Mouse (Mus musculus) hindbrain, embryonic 15.5 days (tissue): ENCODE data around the gene Syt5. TPM values are rescaled to one million over a fixed set of nuclear protein-coding genes. Genes with fewer than 3 reads are reported as not detected.
"Not testable (repeated sequence)": the region's sequence is repeated elsewhere in the genome, so short reads cannot be mapped to it uniquely, and the experiment has no call there.

Experiments used
- ATAC-seq: fragments of 200-750 bp; cut with Nextera tagmentation; 2 replicates; pipeline ENCODE4 v1.8.0; 2017; ENCODE audit warnings: low read depth, moderate number of reproducible peaks, moderate TSS enrichment; ENCODE audit not compliant: low FRiP score
- H3K27ac ChIP-seq: fragments of 300-500 bp; sonication (generic); replicated peaks from 2 replicates; pipeline ENCODE4 v1.5.1; 2015; ENCODE audit warnings: mild to moderate bottlenecking, inconsistent platforms
- H3K27me3 ChIP-seq: fragments of 300-500 bp; sonication (generic); 2 replicates; pipeline ENCODE4 v1.6.1; 2015; ENCODE audit warnings: control low read depth, inconsistent platforms
- H3K36me3 ChIP-seq: fragments of 300-500 bp; sonication (generic); 2 replicates; pipeline ENCODE4 v1.6.1; 2015; ENCODE audit warnings: control low read depth, inconsistent platforms
- H3K4me1 ChIP-seq: fragments of 300-500 bp; sonication (generic); replicated peaks from 2 replicates; pipeline ENCODE4 v1.6.1; 2015; ENCODE audit warnings: control low read depth, inconsistent platforms
- H3K4me2 ChIP-seq: fragments of 300-500 bp; sonication (generic); 2 replicates; pipeline ENCODE4 v1.6.1; 2015; ENCODE audit warnings: moderate library complexity, mild to moderate bottlenecking, inconsistent platforms
- H3K4me3 ChIP-seq: fragments of 300-500 bp; sonication (generic); 2 replicates; pipeline ENCODE4 v1.5.1; 2015; ENCODE audit warnings: mild to moderate bottlenecking, inconsistent platforms
- H3K9ac ChIP-seq: fragments of 300-500 bp; sonication (generic); 2 replicates; pipeline ENCODE4 v1.6.1; 2015; ENCODE audit warnings: inconsistent platforms
- H3K9me3 ChIP-seq: fragments of 300-500 bp; sonication (generic); 2 replicates; pipeline ENCODE4 v1.6.1; 2016; ENCODE audit warnings: control low read depth, inconsistent platforms
- WGBS: fragments of 180-500 bp; shearing (Covaris S2); methylation state at CpG from one replicate; pipeline ENCODE4 v1.1.7; 2015; 5-methylcytosine and 5-hydroxymethylcytosine counted together
- polyA plus RNA-seq: library from polyadenylated mRNA; unstranded; fragments of >200 nt; fragmentation: Nextera tagmentation; extraction: Ambion mirVana; gene quantifications from 2 replicates; pipeline ENCODE4 v1.2.1, GENCODE M21; 2015

Syt5 gene
- polyA plus RNA-seq, 1 experiment from 2014 or later = 117 TPM

DNA sequence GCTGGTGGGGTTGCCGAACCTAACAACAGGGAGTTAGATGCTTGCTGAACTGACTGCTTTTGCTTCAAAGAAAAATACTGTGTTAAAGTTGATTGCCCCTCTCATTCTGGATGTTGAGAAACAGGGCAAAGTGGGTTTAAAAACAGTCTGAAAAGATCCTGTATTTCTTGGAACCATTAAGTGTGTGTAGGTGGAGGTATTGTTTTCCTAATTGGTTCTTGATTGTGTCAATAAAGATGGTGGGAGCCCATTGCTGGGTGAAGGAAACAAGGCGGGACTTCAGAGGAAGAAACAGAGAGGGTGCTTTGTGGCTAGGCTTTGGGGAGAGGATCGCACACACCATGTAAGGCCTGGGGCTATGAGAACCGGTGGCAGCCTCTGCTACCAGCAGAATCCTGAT is 10.2 kb downstream of the Syt5 start:
- Histone ChIP-seq H3K4me3 (no peak overlapping the region), H3K9ac (no peak overlapping the region), H3K27ac (no peak overlapping the region), H3K36me3 (peaks cover 19% of the 10 kb centered on the region), H3K9me3 (no peaks in the 10 kb centered on the region), H3K4me2 (no peak overlapping the region), H3K27me3 (0 out of 2 replicates have a peak, but pooled peaks cover 1% of the 10 kb centered on the region), H3K4me1 (no peaks in the 10 kb centered on the region)
- WGBS = 59% methylated on average over 4 of the region's 4 CpGs
- no peak for ATAC-seq

DNA sequence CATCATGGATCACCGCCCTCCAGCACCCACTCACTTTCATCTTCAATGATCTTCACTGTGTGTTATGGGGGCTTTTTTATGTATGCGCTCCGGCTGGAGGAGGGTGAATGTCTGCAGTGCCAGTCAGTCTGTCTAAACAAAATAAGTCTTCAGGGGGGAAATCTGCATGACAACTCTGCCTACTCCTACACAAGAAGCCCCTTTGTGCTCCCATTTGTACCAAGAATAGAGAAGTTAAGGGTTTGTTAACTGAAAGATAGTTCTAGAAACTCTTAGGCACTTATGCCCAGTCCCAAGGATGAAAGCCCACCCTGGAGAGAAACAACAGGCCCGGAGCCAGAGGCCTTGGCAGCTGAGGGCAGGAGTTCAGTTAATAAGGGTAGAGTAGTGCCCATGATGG is 11.0 kb downstream of the Syt5 start:
- ATAC-seq = no peak

DNA sequence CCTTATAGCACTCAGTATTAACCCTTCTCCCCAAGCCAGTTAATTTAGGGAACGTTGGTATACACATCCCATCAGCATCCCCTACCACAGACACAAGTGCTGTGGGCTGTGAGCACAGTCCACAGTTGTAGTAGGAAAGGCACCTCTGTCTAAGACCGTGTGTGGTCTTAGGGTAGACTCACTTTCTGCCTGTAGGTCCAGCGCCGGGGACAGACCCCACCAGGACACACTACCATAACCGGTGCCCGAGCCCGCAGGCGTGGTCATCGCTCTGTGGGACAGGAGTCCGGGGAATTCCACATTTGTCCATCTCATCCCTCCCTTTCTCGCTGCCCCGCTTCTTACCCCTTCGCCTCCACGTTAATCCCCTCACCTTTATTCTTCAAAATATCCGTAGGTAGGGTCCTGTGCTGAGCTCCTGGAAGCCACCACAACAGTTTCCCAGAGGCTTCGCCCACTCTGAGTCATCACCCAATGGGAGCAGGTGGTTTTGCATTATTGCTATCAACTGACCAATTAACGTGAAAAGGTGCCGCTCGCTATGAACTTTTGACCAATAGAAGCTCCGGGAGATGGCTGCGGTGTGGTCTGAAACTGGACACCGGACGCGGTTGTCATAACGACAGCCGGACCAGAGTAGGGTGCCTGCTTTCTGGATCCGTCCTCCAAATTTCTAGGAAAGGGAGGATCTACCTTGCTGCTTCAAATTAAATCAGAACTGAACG is 15.2 kb downstream of the Syt5 start, which contains the start of gene Dnaaf3:
Gene Dnaaf3 (minus strand): TSS at position 449 of the 725 bp plus-strand sequence.
- no peaks in the 10 kb centered on the region for H3K9me3 ChIP-seq
- H3K27ac ChIP-seq = no peak within 1 kb of the TSS
- peak within 1 kb of the TSS; percentile 29 for H3K4me3 ChIP-seq
- H3K4me2 ChIP-seq = peak within 1 kb of the TSS; percentile 47
- peaks cover 10% of the 10 kb centered on the region; the same call in 1 of the 2 replicates for H3K27me3 ChIP-seq
- WGBS = 4% methylated on average over 28 of the region's 28 CpGs
- ATAC-seq = peak; percentile 79
- peaks cover 5% of the 10 kb centered on the region; the same call in 1 of the 2 replicates for H3K4me1 ChIP-seq
- H3K9ac ChIP-seq = no peak within 1 kb of the TSS
- no peaks in the 10 kb centered on the region for H3K36me3 ChIP-seq

More for the DNA sequence above, 11.0 kb downstream of the Syt5 start:
- Histone ChIP-seq H3K36me3 (peaks cover 18% of the 10 kb centered on the region), H3K4me3 (no peak overlapping the region), H3K27ac (no peak overlapping the region), H3K27me3 (peaks cover 7% of the 10 kb centered on the region; the same call in 1 of the 2 replicates), H3K4me2 (no peak overlapping the region), H3K4me1 (no peaks in the 10 kb centered on the region), H3K9me3 (no peaks in the 10 kb centered on the region), H3K9ac (no peak overlapping the region)
- 72% methylated on average over 4 of the region's 4 CpGs for WGBS

DNA sequence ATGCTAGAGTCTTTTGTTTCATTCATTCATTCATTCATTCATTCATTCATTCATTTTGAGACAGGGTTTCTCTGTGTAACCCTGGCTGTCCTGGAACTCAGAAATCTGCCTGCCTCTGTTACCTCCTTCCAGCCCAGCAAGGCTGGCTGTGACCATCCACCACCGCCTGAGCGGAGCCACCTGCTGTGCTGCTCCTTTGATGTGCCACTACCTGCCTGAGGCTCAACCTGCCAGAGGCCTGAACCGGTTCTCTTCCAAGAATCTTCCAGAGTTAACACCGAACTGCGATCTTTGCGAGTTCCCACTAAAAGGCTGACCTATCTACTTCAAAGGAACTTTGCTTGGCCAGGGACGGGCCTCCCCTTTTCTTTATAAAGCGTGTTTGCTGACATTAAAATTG is 17.2 kb downstream of the Syt5 start:
- Histone ChIP-seq H3K27me3 (peaks cover 10% of the 10 kb centered on the region; the same call in 1 of the 2 replicates), H3K4me1 (peaks cover 18% of the 10 kb centered on the region)
- not testable (repeated sequence) for H3K36me3 ChIP-seq, H3K9ac ChIP-seq, H3K27ac ChIP-seq, H3K4me2 ChIP-seq, H3K9me3 ChIP-seq, ATAC-seq, H3K4me3 ChIP-seq
- WGBS = 55% methylated on average over 8 of the region's 8 CpGs

DNA sequence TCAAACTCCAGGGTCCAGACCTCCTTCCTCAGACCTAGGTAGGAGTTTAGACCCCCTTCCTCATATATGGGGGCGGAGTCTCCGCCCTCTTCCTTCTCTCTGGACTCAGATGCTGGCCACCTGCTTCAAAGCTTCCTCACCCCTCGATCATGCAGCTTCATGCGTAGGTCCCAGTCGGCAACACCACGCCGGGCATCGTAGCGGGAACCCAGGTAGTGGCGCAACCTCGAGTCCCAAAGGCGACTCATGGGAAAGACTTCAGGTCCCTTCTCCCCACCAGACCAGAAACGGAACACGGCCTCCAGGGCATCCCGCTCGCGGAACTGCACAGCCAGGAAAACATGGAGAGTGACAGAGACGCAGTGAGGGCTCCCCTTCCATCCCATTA is 20.0 kb downstream of the Syt5 start:
- H3K27ac ChIP-seq = no peak overlapping the region
- no peaks in the 10 kb centered on the region for H3K9me3 ChIP-seq
- H3K36me3 ChIP-seq = no peaks in the 10 kb centered on the region
- 0 out of 2 replicates have a peak, but pooled peaks have one; percentile 1 for ATAC-seq
- peak overlapping the region; percentile 37 for H3K4me3 ChIP-seq
- peak overlapping the region; percentile 72 for H3K4me2 ChIP-seq
- H3K4me1 ChIP-seq = peaks cover 18% of the 10 kb centered on the region
- no peak overlapping the region for H3K9ac ChIP-seq
- 44% methylated on average over 18 of the region's 18 CpGs for WGBS
- H3K27me3 ChIP-seq = peaks cover 10% of the 10 kb centered on the region; the same call in 1 of the 2 replicates

DNA sequence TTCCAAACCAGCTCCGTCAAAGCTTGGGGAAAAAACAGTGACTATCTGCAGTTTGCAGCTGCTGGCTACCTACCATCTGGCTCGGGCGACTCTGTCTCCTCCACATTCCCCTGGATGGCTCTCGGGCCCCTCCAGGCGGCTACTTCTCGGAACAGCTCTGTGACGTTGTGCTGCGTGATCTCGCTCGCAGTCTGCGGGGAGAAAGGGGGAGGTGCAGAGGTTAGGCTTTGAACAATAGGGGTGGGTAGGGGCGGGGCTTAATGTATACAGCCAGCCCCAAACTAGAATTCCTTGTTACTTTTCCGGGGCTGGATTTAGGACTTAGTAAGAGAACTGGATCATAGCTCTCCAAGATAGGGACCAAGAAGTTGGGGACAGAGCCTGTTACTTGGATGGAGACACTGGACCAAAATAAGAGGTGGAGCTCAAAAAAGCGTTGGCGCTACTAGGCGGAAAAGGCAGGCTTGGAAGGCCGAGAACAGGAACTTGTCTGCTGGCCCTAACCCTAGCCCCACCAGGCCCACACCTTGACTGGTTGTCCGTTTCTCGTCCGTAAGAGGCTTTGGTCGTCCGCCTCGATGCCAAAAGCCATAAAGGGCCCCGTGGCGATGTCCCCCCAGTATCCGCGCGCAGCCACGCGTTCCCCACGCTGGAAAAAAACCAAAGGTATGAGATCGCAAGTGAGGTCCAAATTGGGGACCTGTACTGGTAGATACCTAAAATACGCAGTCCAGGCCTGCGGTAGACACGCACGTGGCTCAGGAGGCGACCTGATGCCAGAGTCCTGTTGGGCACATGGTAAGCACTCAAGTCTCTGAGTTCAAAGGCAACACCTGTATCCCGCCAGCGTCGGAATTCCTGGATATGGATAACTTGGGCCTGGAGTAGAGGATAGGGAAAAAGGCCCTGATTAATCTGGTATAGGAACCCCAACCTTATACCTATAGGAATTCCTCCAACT is 20.7 kb downstream of the Syt5 start:
- Histone ChIP-seq H3K4me1 (peaks cover 18% of the 10 kb centered on the region), H3K4me3 (peak overlapping the region; percentile 37), H3K36me3 (no peaks in the 10 kb centered on the region), H3K4me2 (peak overlapping the region; percentile 72), H3K9ac (peak overlapping the region; percentile 45), H3K27ac (peak overlapping the region; percentile 53), H3K27me3 (peaks cover 7% of the 10 kb centered on the region), H3K9me3 (no peaks in the 10 kb centered on the region)
- WGBS = 25% methylated on average over 40 of the region's 40 CpGs
- peak; percentile 93 for ATAC-seq

DNA sequence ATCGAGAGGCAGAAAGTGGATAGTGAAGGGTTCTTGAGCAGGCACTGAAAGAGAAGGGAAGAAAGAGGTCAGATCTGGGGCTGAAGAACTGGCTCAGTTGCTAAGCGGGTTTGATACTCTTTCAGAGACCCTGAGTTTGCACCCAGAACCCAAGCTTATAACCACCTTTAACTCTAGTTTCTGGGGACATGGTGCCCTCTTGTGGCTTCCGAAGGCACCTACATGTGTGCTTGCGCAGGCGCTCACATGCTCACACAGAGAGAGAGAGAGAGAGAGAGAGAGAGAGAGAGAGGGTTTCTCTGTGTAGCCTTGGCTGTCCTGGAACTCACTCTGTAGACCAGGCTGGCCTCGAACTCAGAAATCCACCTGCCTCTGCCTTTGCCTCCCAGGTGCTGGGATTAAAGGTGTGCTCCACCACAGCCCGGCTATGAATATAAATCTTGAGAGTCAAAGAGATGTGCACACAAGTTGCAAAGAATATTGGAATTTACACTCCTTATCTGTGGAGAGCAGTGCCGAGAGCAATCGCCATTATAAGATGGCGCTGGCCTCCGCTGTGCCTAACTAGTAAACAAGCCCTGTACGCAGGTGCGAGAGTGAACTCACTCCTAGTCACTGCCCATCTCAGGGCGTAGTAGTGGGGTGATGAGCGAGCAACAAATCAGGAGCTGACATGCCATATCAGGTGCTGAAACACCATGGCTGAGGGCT is 23.0 kb downstream of the Syt5 start, which contains the start of gene Tnni3:
Gene Tnni3 (minus strand): TSS at position 18 of the 711 bp plus-strand sequence.
- 75% methylated on average over 15 of the region's 15 CpGs for WGBS
- H3K27me3 ChIP-seq = peaks cover 13% of the 10 kb centered on the region

DNA sequence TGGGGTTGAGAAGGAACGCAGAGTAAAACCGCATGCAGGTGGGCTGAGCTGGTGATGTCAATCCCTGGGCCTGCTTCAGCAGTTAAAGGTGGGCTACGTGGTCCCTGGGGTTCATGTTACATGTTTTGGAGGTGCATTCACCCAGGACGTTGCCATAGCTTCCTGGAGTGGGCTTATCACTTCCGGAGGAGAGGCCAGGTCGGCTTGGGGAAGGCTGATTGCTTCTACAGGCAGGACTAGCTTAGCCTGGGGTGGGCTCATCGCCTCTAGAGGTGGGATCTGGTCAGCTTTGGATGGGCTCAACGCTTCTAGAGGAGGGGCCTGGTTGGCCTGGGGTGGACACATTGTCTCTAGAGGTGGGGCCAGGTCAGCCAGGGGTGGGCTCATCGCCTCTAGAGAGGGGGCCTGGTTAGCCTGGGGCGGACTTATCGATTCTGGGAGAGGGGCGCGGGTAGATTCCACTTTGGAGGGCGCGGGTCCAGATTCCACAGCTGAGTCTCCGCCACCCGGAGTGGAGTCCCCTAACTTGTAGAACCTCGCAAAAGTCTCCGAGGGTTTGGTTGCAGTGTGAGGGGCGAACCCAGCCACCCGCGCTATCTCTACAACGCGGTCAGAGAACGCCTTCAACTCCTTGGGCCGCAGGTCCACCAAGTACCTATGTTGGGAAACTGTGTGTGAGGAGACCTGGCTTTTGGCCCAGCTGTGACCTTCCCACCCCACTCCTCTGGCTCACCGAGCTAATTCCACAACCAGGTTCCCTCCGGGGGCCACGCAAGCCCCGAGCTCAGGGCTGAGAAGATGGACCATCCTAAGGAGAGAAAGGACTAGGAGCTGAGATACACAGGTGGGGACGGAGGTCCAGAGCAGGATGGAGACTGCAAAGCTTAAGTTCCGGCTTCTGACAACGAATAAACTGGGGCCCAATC is 23.9 kb downstream of the Syt5 start:
- Histone ChIP-seq H3K9me3 (no peaks in the 10 kb centered on the region), H3K4me3 (no peak overlapping the region), H3K9ac (no peak overlapping the region), H3K27me3 (peaks cover 13% of the 10 kb centered on the region), H3K4me2 (no peak overlapping the region), H3K36me3 (no peaks in the 10 kb centered on the region), H3K4me1 (peaks cover 25% of the 10 kb centered on the region), H3K27ac (no peak overlapping the region)
- WGBS = 92% methylated on average over 33 of the region's 33 CpGs
- ATAC-seq = no peak

More for the DNA sequence above, 23.0 kb downstream of the Syt5 start, which contains the start of gene Tnni3:
- not testable (repeated sequence) for H3K9ac ChIP-seq, H3K27ac ChIP-seq, H3K4me2 ChIP-seq, H3K4me3 ChIP-seq, H3K9me3 ChIP-seq, ATAC-seq, H3K36me3 ChIP-seq
- peaks cover 25% of the 10 kb centered on the region for H3K4me1 ChIP-seq

DNA sequence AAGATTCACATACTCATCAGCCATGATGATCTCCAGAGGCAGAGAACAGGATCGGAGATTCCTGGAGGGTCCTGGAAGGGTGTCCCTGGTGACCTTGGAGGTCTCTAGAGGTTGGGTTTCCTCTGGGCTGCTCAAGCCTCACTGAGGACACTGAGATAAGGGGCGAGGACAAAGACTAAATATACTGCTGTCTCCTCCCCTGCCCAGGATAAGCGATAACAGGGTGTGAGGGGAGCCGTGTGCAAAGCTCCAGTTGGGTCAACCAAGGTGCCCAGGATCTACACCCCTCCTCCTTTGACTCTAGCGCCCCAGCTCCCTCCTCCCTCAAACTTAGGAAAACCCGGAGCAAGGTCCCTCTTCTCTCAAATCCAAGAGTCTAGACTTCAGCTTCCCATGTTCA is 25.0 kb downstream of the Syt5 start:
- H3K36me3 ChIP-seq = no peaks in the 10 kb centered on the region
- peaks cover 11% of the 10 kb centered on the region for H3K27me3 ChIP-seq
- H3K4me2 ChIP-seq = no peak overlapping the region
- peaks cover 21% of the 10 kb centered on the region for H3K4me1 ChIP-seq
- no peak overlapping the region for H3K27ac ChIP-seq
- no peaks in the 10 kb centered on the region for H3K9me3 ChIP-seq
- no peak overlapping the region for H3K9ac ChIP-seq
- 82% methylated on average over 6 of the region's 6 CpGs for WGBS
- no peak for ATAC-seq
- no peak overlapping the region for H3K4me3 ChIP-seq

DNA sequence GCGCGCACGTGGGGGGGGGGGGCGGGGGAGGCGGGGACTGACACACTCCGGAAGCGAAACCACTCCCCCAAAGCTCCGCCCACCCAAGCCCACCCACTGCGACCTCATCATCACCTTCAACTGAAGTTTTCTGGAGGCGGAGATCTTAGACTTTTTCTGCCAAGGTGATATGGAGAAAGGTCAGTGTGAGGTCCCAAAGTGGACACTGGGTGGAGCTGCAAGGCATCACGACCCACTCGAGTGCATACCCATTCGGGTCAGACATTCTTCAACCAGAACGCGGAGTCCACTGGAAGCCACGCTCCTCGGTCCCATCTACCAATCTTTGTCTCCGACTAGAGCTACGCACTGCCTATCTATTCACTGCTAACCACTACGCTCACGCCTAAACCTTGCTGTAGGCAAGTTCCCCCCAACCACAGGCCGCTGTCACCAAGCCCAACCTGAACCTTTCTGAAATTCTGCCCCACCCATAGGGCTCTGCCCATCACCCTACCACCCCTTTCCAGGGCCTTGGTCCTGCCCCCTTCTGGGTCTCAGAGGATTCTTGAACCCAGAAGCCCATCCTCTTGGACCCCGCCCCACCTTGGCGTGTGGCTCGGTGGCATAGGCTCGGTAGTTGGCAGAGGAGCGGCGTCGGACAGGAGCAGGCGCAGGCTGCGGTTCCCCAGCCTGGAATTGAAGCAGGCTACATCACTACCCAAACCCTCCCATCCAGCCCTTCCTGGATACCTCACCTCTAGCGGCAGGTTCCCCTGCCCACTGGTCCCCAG is 25.9 kb downstream of the Syt5 start:
- no peak overlapping the region for H3K9ac ChIP-seq
- WGBS = 33% methylated on average over 32 of the region's 32 CpGs

More for the DNA sequence above, 25.9 kb downstream of the Syt5 start:
- peak overlapping the region; percentile 53 for H3K4me2 ChIP-seq
- H3K27ac ChIP-seq = no peak overlapping the region
- H3K4me3 ChIP-seq = peak overlapping the region; percentile 25
- H3K27me3 ChIP-seq = peaks cover 10% of the 10 kb centered on the region
- no peak for ATAC-seq
- H3K4me1 ChIP-seq = peaks cover 12% of the 10 kb centered on the region
- no peaks in the 10 kb centered on the region for H3K9me3 ChIP-seq
- no peaks in the 10 kb centered on the region for H3K36me3 ChIP-seq
